Mouse (Mus musculus): ENCODE results near the gene Ktn1. TPM values are rescaled to one million over a fixed set of nuclear protein-coding genes. Genes with fewer than 3 reads are reported as not detected.

Ktn1 gene
- 68.6 and 78.7 TPM in 2 replicates for polyA plus RNA-seq (2015; fragmentation: Nextera tagmentation; extraction: Ambion mirVana)

- no peak for ATAC-seq
- Histone ChIP-seq H3K4me1 (replicated peaks) (peaks cover 22% of the 10 kb centered on the region), H3K27me3 (no peaks in the 10 kb centered on the region), H3K4me2 (replicated peaks) (peak within 1 kb of the TSS; percentile 76), H3K9ac (replicated peaks) (peak within 1 kb of the TSS; percentile 92), H3K36me3 (no peaks in the 10 kb centered on the region), H3K27ac (peak within 1 kb of the TSS; percentile 92), H3K9me3 (no peaks in the 10 kb centered on the region), H3K4me3 (replicated peaks) (peak within 1 kb of the TSS; percentile 90)
- 59% methylated on average over 5 of the region's 5 CpGs for WGBS
These were observed at the start of gene Ktn1 for GRCm38 (mm10) chr14:47648218-47648617. TSS of gene Ktn1 (plus strand) at chr14:47648448.

GRCm38 (mm10) chr14:47613254-47613653, 35.0 kb upstream of the Ktn1 start:
- ATAC-seq, result no peak

GRCm38 (mm10) chr14:47618891-47619290, 29.4 kb upstream of the Ktn1 start:
- no peak for ATAC-seq
- Histone ChIP-seq H3K9ac (replicated peaks) (no peak overlapping the region), H3K4me1 (replicated peaks) (no peaks in the 10 kb centered on the region), H3K9me3 (no peaks in the 10 kb centered on the region), H3K4me2 (replicated peaks) (no peak overlapping the region), H3K36me3 (no peaks in the 10 kb centered on the region), H3K4me3 (replicated peaks) (no peak overlapping the region), H3K27me3 (no peaks in the 10 kb centered on the region), H3K27ac (no peak overlapping the region)
- WGBS, result 88% methylated on average over 5 of the region's 5 CpGs

More at GRCm38 (mm10) chr14:47613254-47613653, 35.0 kb upstream of the Ktn1 start:
- H3K36me3 ChIP-seq, result no peaks in the 10 kb centered on the region
- H3K4me3 ChIP-seq (replicated peaks), result no peak overlapping the region
- H3K27ac ChIP-seq, result no peak overlapping the region
- WGBS, result 65% methylated on average over 7 of the region's 7 CpGs
- H3K4me2 ChIP-seq (replicated peaks), result no peak overlapping the region
- no peaks in the 10 kb centered on the region for H3K9me3 ChIP-seq
- no peak overlapping the region for H3K9ac ChIP-seq (replicated peaks)
- no peaks in the 10 kb centered on the region for H3K27me3 ChIP-seq
- H3K4me1 ChIP-seq (replicated peaks), result no peaks in the 10 kb centered on the region

GRCm38 (mm10) chr14:47621901-47622300, 26.3 kb upstream of the Ktn1 start:
- H3K27me3 ChIP-seq, result no peaks in the 10 kb centered on the region
- H3K4me2 ChIP-seq (replicated peaks), result no peak overlapping the region
- H3K4me1 ChIP-seq (replicated peaks), result no peaks in the 10 kb centered on the region
- no peaks in the 10 kb centered on the region for H3K9me3 ChIP-seq
- WGBS, result 92% methylated on average over 5 of the region's 5 CpGs
- H3K27ac ChIP-seq, result no peak overlapping the region
- no peaks in the 10 kb centered on the region for H3K36me3 ChIP-seq
- no peak for ATAC-seq
- no peak overlapping the region for H3K4me3 ChIP-seq (replicated peaks)
- H3K9ac ChIP-seq (replicated peaks), result no peak overlapping the region

DNA sequence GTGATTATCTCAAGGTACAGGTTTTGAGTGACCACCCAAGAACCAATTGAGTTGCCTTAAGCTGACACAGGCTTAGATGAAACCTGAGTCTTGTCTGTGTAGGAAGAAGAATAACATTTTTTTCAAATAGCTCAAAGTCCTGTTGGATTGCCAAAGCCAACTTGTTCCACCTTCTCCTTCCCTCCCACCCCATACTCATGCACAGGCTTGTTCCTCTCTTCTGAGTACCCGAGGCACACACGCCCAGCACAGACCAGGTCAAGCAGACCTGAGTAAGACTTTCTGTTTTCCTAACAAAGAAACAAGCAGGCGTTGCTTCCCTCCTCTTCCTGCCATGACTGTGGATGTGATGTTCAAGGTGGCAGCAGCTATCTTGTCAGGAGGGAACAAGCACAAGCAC, 23.4 kb upstream of the Ktn1 start:
- no peaks in the 10 kb centered on the region for H3K27me3 ChIP-seq
- no peaks in the 10 kb centered on the region for H3K36me3 ChIP-seq
- ATAC-seq, result no peak
- H3K27ac ChIP-seq, result no peak overlapping the region
- no peak overlapping the region for H3K4me2 ChIP-seq (replicated peaks)
- H3K9ac ChIP-seq (replicated peaks), result no peak overlapping the region
- no peaks in the 10 kb centered on the region for H3K4me1 ChIP-seq (replicated peaks)
- no peak overlapping the region for H3K4me3 ChIP-seq (replicated peaks)
- H3K9me3 ChIP-seq, result no peaks in the 10 kb centered on the region
- 73% methylated on average over 3 of the region's 3 CpGs for WGBS

GRCm38 (mm10) chr14:47626143-47626542, 22.1 kb upstream of the Ktn1 start:
- H3K9me3 ChIP-seq, result no peaks in the 10 kb centered on the region
- H3K9ac ChIP-seq (replicated peaks), result no peak overlapping the region
- no peak for ATAC-seq
- no peak overlapping the region for H3K27ac ChIP-seq
- 87% methylated on average over 4 of the region's 4 CpGs for WGBS
- H3K4me2 ChIP-seq (replicated peaks), result no peak overlapping the region
- H3K4me1 ChIP-seq (replicated peaks), result no peaks in the 10 kb centered on the region
- no peaks in the 10 kb centered on the region for H3K36me3 ChIP-seq
- H3K27me3 ChIP-seq, result no peaks in the 10 kb centered on the region
- H3K4me3 ChIP-seq (replicated peaks), result no peak overlapping the region

DNA sequence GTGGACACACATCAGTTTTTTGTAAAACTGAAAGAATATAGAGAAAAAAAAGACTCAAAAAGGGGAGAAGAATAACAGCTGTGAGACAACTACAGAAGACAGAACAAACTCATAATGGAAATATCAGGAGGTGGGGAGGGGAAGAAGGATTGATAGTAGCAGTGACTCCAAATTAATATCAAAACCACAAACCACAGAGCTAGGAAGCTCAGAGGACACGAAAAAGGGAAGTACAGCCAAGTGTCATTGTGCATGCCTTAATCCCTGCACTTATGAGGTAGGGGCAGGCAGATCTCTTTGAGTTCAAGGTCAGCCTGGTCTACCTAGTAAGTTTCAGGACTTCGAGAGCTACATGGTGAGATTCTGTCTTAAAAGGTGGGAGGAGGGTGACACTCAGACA, 21.4 kb upstream of the Ktn1 start:
- no peak overlapping the region for H3K9ac ChIP-seq (replicated peaks)
- no peak for ATAC-seq
- WGBS, result 65% methylated on average over 2 of the region's 2 CpGs
- no peak overlapping the region for H3K4me3 ChIP-seq (replicated peaks)
- H3K4me1 ChIP-seq (replicated peaks), result no peaks in the 10 kb centered on the region
- H3K4me2 ChIP-seq (replicated peaks), result no peak overlapping the region
- no peak overlapping the region for H3K27ac ChIP-seq
- no peaks in the 10 kb centered on the region for H3K27me3 ChIP-seq
- no peaks in the 10 kb centered on the region for H3K36me3 ChIP-seq
- no peaks in the 10 kb centered on the region for H3K9me3 ChIP-seq

- no peaks in the 10 kb centered on the region for H3K36me3 ChIP-seq
- no peaks in the 10 kb centered on the region for H3K9me3 ChIP-seq
- no peaks in the 10 kb centered on the region for H3K4me1 ChIP-seq (replicated peaks)
- no peak overlapping the region for H3K4me2 ChIP-seq (replicated peaks)
- no peak overlapping the region for H3K27ac ChIP-seq
- no peak overlapping the region for H3K9ac ChIP-seq (replicated peaks)
- ATAC-seq, result no peak
- 90% methylated on average over 5 of the region's 5 CpGs for WGBS
- H3K27me3 ChIP-seq, result no peaks in the 10 kb centered on the region
- H3K4me3 ChIP-seq (replicated peaks), result no peak overlapping the region
These were observed 20.9 kb upstream of the Ktn1 start for GRCm38 (mm10) chr14:47627360-47627759.

DNA sequence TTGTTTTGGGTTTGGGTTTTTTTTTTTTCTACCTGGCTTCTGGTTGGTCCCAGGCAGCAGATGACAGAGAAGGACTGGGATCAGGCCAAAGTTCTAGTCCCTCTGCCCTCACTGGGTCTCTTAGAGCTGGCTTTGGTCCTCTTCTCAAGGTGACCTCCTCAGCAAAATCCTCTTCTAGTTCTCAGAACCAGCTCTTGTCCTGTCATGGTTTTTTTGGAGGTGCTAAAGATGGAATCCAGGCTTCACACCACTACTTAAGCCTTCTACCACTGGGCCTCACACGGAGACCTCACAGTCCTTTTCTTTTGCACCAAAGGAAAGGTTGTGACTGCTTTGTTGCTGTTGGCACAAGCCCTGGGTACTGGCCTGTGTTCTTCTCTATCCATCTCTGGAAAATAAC, 15.8 kb upstream of the Ktn1 start:
- ATAC-seq, result no peak
- WGBS, result 92% methylated on average over 1 of the region's 1 CpGs
- no peak overlapping the region for H3K27ac ChIP-seq
- no peak overlapping the region for H3K4me3 ChIP-seq (replicated peaks)
- H3K36me3 ChIP-seq, result no peaks in the 10 kb centered on the region
- no peak overlapping the region for H3K4me2 ChIP-seq (replicated peaks)
- H3K4me1 ChIP-seq (replicated peaks), result peaks cover 10% of the 10 kb centered on the region
- H3K9me3 ChIP-seq, result no peaks in the 10 kb centered on the region
- no peaks in the 10 kb centered on the region for H3K27me3 ChIP-seq
- H3K9ac ChIP-seq (replicated peaks), result no peak overlapping the region

DNA sequence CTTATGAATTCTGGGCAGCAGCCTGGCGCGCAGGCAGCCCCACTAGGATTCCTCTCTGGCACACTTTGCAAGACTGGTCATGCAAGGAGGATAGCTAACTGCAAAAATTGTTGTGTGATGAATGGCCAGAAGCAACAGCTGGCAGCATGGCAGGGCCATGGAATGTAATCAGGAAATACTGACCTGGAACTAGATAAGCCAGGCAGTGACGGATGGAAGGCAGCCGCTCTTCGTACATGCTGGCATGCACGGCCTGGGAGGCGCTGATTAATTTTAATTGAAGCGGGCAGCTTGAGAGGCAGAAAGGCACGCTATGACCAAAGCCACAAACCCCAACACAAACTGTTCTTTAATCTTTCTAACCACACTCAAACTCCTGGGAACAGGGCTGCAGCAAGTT, 13.8 kb upstream of the Ktn1 start:
- Histone ChIP-seq H3K27ac (no peak overlapping the region), H3K9me3 (no peaks in the 10 kb centered on the region), H3K9ac (replicated peaks) (no peak overlapping the region), H3K4me2 (replicated peaks) (no peak overlapping the region), H3K27me3 (no peaks in the 10 kb centered on the region), H3K4me3 (replicated peaks) (no peak overlapping the region), H3K36me3 (no peaks in the 10 kb centered on the region), H3K4me1 (replicated peaks) (peaks cover 10% of the 10 kb centered on the region)
- 75% methylated on average over 9 of the region's 9 CpGs for WGBS
- ATAC-seq, result no peak

DNA sequence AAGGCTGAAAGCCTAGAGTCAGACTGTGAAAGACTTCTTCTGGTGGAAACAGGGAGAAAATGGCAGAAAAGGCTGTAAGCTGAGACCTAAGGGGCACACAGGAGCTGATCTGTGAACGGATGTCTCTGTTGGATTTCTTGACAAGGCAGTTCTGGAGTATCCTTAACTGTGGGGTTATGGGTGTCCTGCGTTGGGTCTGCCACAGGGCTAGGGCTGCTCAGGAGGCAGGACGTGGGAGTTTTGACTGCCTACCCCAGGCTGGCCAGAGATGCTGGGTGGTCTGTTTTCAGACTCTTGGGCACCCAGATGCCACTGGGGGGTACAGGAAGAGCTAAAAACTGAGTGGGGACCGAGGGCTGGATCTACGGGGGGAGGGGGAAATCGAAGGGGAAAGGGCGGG, 13.4 kb upstream of the Ktn1 start:
- Histone ChIP-seq H3K4me1 (replicated peaks) (peaks cover 10% of the 10 kb centered on the region), H3K9me3 (no peaks in the 10 kb centered on the region), H3K27me3 (no peaks in the 10 kb centered on the region), H3K9ac (replicated peaks) (no peak overlapping the region), H3K4me2 (replicated peaks) (no peak overlapping the region), H3K4me3 (replicated peaks) (no peak overlapping the region), H3K36me3 (no peaks in the 10 kb centered on the region), H3K27ac (no peak overlapping the region)
- ATAC-seq, result no peak
- WGBS, result 76% methylated on average over 7 of the region's 7 CpGs

DNA sequence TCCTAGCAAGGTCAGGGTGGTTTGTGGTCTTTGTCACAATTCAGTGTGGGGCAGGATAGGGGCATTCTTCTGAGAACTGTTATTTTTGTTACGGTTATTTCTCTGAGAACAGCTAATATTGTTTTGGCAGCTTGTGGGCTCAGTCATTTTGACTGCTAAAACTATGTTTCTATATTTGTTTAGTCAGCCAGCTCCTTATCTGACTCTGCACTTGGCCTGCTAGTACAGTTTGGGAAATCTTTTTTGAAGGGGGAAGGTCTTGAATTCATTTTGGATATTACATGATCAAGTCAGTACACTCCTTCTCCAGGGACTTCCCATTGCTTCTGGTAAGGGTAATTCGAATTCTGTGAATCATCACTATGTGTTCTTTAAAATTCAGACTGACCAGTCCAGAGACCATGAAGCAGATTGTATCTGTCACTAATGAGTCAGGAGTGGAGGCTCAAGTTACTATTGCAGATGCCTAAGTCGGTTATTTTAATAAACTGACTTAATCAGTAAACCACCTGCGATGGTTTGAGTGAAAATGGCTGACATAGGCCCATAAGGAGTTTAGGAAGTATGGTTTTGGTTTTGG, 9.8 kb upstream of the Ktn1 start:
- Histone ChIP-seq H3K27ac (no peak overlapping the region), H3K4me1 (replicated peaks) (peaks cover 10% of the 10 kb centered on the region), H3K36me3 (no peaks in the 10 kb centered on the region), H3K4me2 (replicated peaks) (no peak overlapping the region), H3K9me3 (no peaks in the 10 kb centered on the region), H3K27me3 (no peaks in the 10 kb centered on the region), H3K4me3 (replicated peaks) (no peak overlapping the region), H3K9ac (replicated peaks) (no peak overlapping the region)
- WGBS, result 77% methylated on average over 4 of the region's 4 CpGs
- ATAC-seq, result no peak

- no peak overlapping the region for H3K9ac ChIP-seq (replicated peaks)
- H3K27ac ChIP-seq, result no peak overlapping the region
- peaks cover 11% of the 10 kb centered on the region for H3K4me1 ChIP-seq (replicated peaks)
- H3K27me3 ChIP-seq, result no peaks in the 10 kb centered on the region
- H3K4me3 ChIP-seq (replicated peaks), result no peak overlapping the region
- no peak overlapping the region for H3K4me2 ChIP-seq (replicated peaks)
- no peaks in the 10 kb centered on the region for H3K36me3 ChIP-seq
- WGBS, result 65% methylated on average over 7 of the region's 7 CpGs
- no peaks in the 10 kb centered on the region for H3K9me3 ChIP-seq
- ATAC-seq, result no peak
These were observed 2.6 kb upstream of the Ktn1 start for GRCm38 (mm10) chr14:47645620-47646019.

All from midbrain, embryonic 13.5 days (tissue).